Mouse (Mus musculus) 416B (cell line): ENCODE results near the gene Gm20929.
"Not testable (repeated sequence)": the region's sequence is repeated elsewhere in the genome, so short reads cannot be mapped to it uniquely, and the experiment has no call there.

ENCODE experiments used
- DNase-seq: peaks from one replicate; pipeline ENCODE4 v3.0.0; 2011; ENCODE audit warnings: low read depth

Gm20929 gene

GRCm38 (mm10) chrY:53843649-53844048 lies at the start of gene Gm20929:
Gene Gm20929, plus strand, starts transcription at chrY:53843949.
- DNase-seq, result not testable (repeated sequence)
